Mouse (Mus musculus) heart, postnatal 0 days (tissue): ENCODE results near the gene Sparcl1. TPM values are rescaled to one million over a fixed set of nuclear protein-coding genes. Genes with fewer than 3 reads are reported as not detected.

Experiments
- ATAC-seq: fragments of 200-750 bp; cut with Nextera tagmentation; 2 replicates; pipeline ENCODE4 v1.8.0; 2017; ENCODE audit warnings: low read depth, moderate number of reproducible peaks, moderate library complexity; ENCODE audit not compliant: insufficient read depth
- DNase-seq: peaks from one replicate; pipeline ENCODE4 v3.0.0-alpha.2; 2016; ENCODE audit warnings: low spot score
- H3K27ac ChIP-seq: fragments of 300-500 bp; sonication (generic); 2 replicates; pipeline ENCODE4 v1.5.1; 2014; ENCODE audit warnings: low read depth, mild to moderate bottlenecking
- H3K27me3 ChIP-seq: fragments of 300-500 bp; sonication (generic); 2 replicates; pipeline ENCODE4 v1.6.1; 2014; ENCODE audit warnings: low read length, mixed read lengths; ENCODE audit not compliant: control insufficient read depth, insufficient read depth
- H3K36me3 ChIP-seq: fragments of 300-500 bp; sonication (generic); replicated peaks from 2 replicates; pipeline ENCODE4 v1.6.1; 2014; ENCODE audit warnings: low read length, mixed read lengths; ENCODE audit not compliant: control insufficient read depth, insufficient read depth
- H3K4me1 ChIP-seq: fragments of 300-500 bp; sonication (generic); 2 replicates; pipeline ENCODE4 v1.6.1; 2014; ENCODE audit warnings: antibody characterized with exemption; ENCODE audit not compliant: control insufficient read depth, insufficient read depth
- H3K4me2 ChIP-seq: fragments of 300-500 bp; sonication (generic); 2 replicates; pipeline ENCODE4 v1.6.1; 2014; ENCODE audit warnings: low read depth, mild to moderate bottlenecking, low read length, moderate library complexity
- H3K4me3 ChIP-seq: fragments of 300-500 bp; sonication (generic); 2 replicates; pipeline ENCODE4 v1.5.1; 2014; ENCODE audit warnings: low read depth, low read length
- H3K9ac ChIP-seq: fragments of 300-500 bp; sonication (generic); replicated peaks from 2 replicates; pipeline ENCODE4 v1.6.1; 2014; ENCODE audit warnings: low read depth, low read length, mixed read lengths
- H3K9me3 ChIP-seq: fragments of 300-500 bp; sonication (generic); replicated peaks from 2 replicates; pipeline ENCODE4 v1.6.1; 2016; ENCODE audit warnings: low read length; ENCODE audit not compliant: control insufficient read depth
- CTCF ChIP-seq: IDR thresholded peaks from 2 replicates; pipeline ENCODE4 v1.5.1; 2016; ENCODE audit warnings: antibody characterized with exemption, control low read depth, low read depth
- EP300 ChIP-seq: IDR thresholded peaks from 2 replicates; pipeline ENCODE4 v1.6.1; 2016; ENCODE audit warnings: antibody characterized with exemption, low read depth
- WGBS: fragments of 180-500 bp; shearing (Covaris S2); extraction: QIAGEN DNeasy Blood & Tissue Kit; methylation state at CpG from one replicate; pipeline ENCODE4 v1.1.7; 2014; 5-methylcytosine and 5-hydroxymethylcytosine counted together
- polyA plus RNA-seq: library from polyadenylated mRNA; unstranded; fragments of >200 nt; fragmentation: Nextera tagmentation; extraction: Ambion mirVana; gene quantifications from 2 replicates; pipeline ENCODE4 v1.2.1, GENCODE M21; 2015
- total RNA-seq: library from RNA; depleted of rRNA; stranded (reverse); fragments of >200 nt; gene quantifications from 2 replicates; pipeline ENCODE4 v1.2.3, GENCODE M21; 2014; ENCODE audit warnings: low replicate concordance

Gene Sparcl1
- total and polyA plus RNA-seq, 2 experiments from 2014 or later = 97.3 to 168 TPM

- Histone ChIP-seq H3K36me3 (no peaks in the 10 kb centered on the region), H3K4me2 (peak overlapping the region; percentile 22; the same call in 1 of the 2 replicates), H3K9me3 (no peaks in the 10 kb centered on the region), H3K9ac (no peak overlapping the region), H3K4me1 (no peaks in the 10 kb centered on the region), H3K27ac (peak overlapping the region; percentile 52), H3K4me3 (no peak overlapping the region), H3K27me3 (no peaks in the 10 kb centered on the region)
- peak; percentile 89 for ATAC-seq
- 29% methylated on average over 7 of the region's 8 CpGs for WGBS
- no peak for TF ChIP-seq EP300
- TF ChIP-seq CTCF = no peak
- peak; percentile 71 for DNase-seq
These were observed 41.2 kb downstream of the Sparcl1 start for GRCm38 (mm10) chr5:104072272-104072886.

GRCm38 (mm10) chr5:104071048-104071447 is 42.5 kb downstream of the Sparcl1 start:
- H3K4me1 ChIP-seq = no peaks in the 10 kb centered on the region
- 67% methylated on average over 4 of the region's 4 CpGs for WGBS
- ATAC-seq = no peak
- no peaks in the 10 kb centered on the region for H3K27me3 ChIP-seq
- no peak overlapping the region for H3K4me2 ChIP-seq
- no peaks in the 10 kb centered on the region for H3K9me3 ChIP-seq
- H3K4me3 ChIP-seq = no peak overlapping the region
- no peak for DNase-seq
- H3K27ac ChIP-seq = no peak overlapping the region
- H3K9ac ChIP-seq = no peak overlapping the region
- TF ChIP-seq EP300 = no peak
- TF ChIP-seq CTCF = no peak
- H3K36me3 ChIP-seq = no peaks in the 10 kb centered on the region

DNA sequence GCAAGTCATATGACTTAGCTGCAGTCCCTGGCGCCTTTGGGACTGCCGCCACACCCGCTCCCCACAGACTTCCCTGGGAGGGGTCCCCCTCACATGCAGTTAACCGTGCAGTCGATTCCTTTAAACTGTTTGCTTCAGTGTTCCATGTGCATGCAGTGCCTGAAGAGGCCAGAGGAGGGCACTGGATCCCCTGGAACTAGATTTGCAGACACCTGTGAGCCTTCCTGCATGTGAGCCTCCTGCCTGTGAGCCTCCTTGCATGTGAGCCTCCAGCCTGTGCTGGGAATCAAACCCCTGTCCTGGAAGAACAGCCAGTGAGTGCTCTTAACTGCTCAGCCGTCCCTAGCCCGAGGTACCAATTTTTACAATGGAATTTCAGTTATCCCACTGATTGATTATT is 44.8 kb downstream of the Sparcl1 start:
- Histone ChIP-seq H3K27ac (no peak overlapping the region), H3K9me3 (no peaks in the 10 kb centered on the region), H3K4me2 (no peak overlapping the region), H3K9ac (no peak overlapping the region), H3K27me3 (no peaks in the 10 kb centered on the region), H3K4me3 (no peak overlapping the region), H3K36me3 (peaks cover 13% of the 10 kb centered on the region), H3K4me1 (no peaks in the 10 kb centered on the region)
- WGBS = 82% methylated on average over 7 of the region's 7 CpGs
- DNase-seq (no peak), ATAC-seq (no peak)
- TF ChIP-seq EP300 (no peak), CTCF (peak; percentile 69)

- ATAC-seq = no peak
- Histone ChIP-seq H3K4me3 (no peak overlapping the region), H3K27me3 (no peaks in the 10 kb centered on the region), H3K4me2 (no peak overlapping the region), H3K9ac (no peak overlapping the region), H3K27ac (no peak overlapping the region), H3K9me3 (no peaks in the 10 kb centered on the region), H3K36me3 (peaks cover 68% of the 10 kb centered on the region), H3K4me1 (no peaks in the 10 kb centered on the region)
- no peak for DNase-seq
- TF ChIP-seq EP300 (no peak), CTCF (no peak)
- 91% methylated on average over 11 of the region's 11 CpGs for WGBS
These were observed 50.6 kb downstream of the Sparcl1 start for GRCm38 (mm10) chr5:104062773-104063551.

- H3K36me3 ChIP-seq = peaks cover 68% of the 10 kb centered on the region
- no peaks in the 10 kb centered on the region for H3K27me3 ChIP-seq
- H3K4me2 ChIP-seq = no peak overlapping the region
- no peaks in the 10 kb centered on the region for H3K9me3 ChIP-seq
- WGBS = 85% methylated on average over 13 of the region's 13 CpGs
- no peak overlapping the region for H3K9ac ChIP-seq
- TF ChIP-seq EP300 (no peak), CTCF (no peak)
- DNase-seq (no peak), ATAC-seq (no peak)
- no peaks in the 10 kb centered on the region for H3K4me1 ChIP-seq
- no peak overlapping the region for H3K4me3 ChIP-seq
- no peak overlapping the region for H3K27ac ChIP-seq
These were observed 51.4 kb downstream of the Sparcl1 start for GRCm38 (mm10) chr5:104061936-104062772.
